8 mouse cellular contexts compared by ENCODE assay signal in the genomic region with DNA sequence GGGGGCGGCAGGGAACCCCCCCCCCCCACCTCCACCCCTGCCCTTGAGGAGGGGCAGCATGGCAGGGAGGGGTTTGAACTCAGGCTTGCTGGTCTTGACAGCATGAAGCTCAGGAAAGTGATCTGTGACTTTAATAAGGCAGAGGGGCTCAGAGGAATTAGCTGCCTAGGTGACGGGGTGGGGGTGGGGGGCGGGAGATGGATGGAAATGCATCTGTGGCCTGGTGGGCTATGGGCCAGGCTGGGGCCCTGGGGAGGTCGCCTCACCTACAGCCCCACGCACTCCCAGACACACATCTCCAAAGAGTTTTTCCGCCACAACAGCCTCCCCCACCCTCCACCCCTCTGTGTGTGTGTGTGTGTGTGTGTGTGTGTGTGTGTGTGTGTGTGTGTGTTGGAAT.
DNase-seq lines count a peak whose midpoint lies in the region; ATAC-seq lines count a peak whose summit lies in the region.

No protein-coding gene starts in this region.

- H3K36me3 ChIP-seq in heart, embryonic 15.5 days = no peaks in the 10 kb centered on the region
- 0 out of 2 replicates have a peak, but pooled peaks cover 7% of the 10 kb centered on the region for H3K36me3 ChIP-seq in embryonic facial prominence, embryonic 13.5 days
- H3K36me3 ChIP-seq in hindbrain, embryonic 14.5 days (replicated peaks; ENCODE audit: control insufficient read depth, insufficient read depth) = no peaks in the 10 kb centered on the region
- no peaks in the 10 kb centered on the region for H3K36me3 ChIP-seq in midbrain, embryonic 15.5 days (replicated peaks)

- H3K9ac ChIP-seq in heart, embryonic 15.5 days = no peak overlapping the region
- H3K9ac ChIP-seq in embryonic facial prominence, embryonic 13.5 days = no peak overlapping the region
- H3K9ac ChIP-seq in hindbrain, embryonic 14.5 days = peak overlapping the region; percentile 6
- peak overlapping the region; percentile 13; the same call in 1 of the 2 replicates for H3K9ac ChIP-seq in midbrain, embryonic 15.5 days

- no peak for ATAC-seq in heart, embryonic 15.5 days (replicated peaks; ENCODE audit: insufficient number of reproducible peaks, insufficient read depth, low FRiP score, low read depth)
- ATAC-seq in embryonic facial prominence, embryonic 13.5 days (ENCODE audit: insufficient number of reproducible peaks, insufficient read depth, low FRiP score, low TSS enrichment, low read depth) = peak; percentile 40; the same call in 1 of the 2 replicates
- ATAC-seq in hindbrain, embryonic 14.5 days (ENCODE audit: low FRiP score) = no peak; the same call in 1 of the 2 replicates
- peak; percentile 28 for ATAC-seq in midbrain, embryonic 15.5 days (replicated peaks)

- peak overlapping the region; percentile 75 for H3K27ac ChIP-seq in heart, embryonic 15.5 days
- H3K27ac ChIP-seq in embryonic facial prominence, embryonic 13.5 days = peak overlapping the region; percentile 81
- H3K27ac ChIP-seq in hindbrain, embryonic 14.5 days = peak overlapping the region; percentile 71
- peak overlapping the region; percentile 76 for H3K27ac ChIP-seq in midbrain, embryonic 15.5 days

- intact Hi-C loops in heart, postnatal 14 days (cut with DNase I) = no loop called here

- no peaks in the 10 kb centered on the region for H3K9me3 ChIP-seq in heart, embryonic 15.5 days (replicated peaks)
- H3K9me3 ChIP-seq in embryonic facial prominence, embryonic 13.5 days = no peaks in the 10 kb centered on the region
- no peaks in the 10 kb centered on the region for H3K9me3 ChIP-seq in hindbrain, embryonic 14.5 days (ENCODE audit: control insufficient read depth, low read length)
- H3K9me3 ChIP-seq in midbrain, embryonic 15.5 days = no peaks in the 10 kb centered on the region

- H3K4me2 ChIP-seq in heart, embryonic 15.5 days = peak overlapping the region; percentile 54
- peak overlapping the region; percentile 48 for H3K4me2 ChIP-seq in embryonic facial prominence, embryonic 13.5 days
- H3K4me2 ChIP-seq in hindbrain, embryonic 14.5 days (replicated peaks) = peak overlapping the region; percentile 36
- H3K4me2 ChIP-seq in midbrain, embryonic 15.5 days = peak overlapping the region; percentile 28

- H3K27me3 ChIP-seq in heart, embryonic 15.5 days = no peaks in the 10 kb centered on the region
- H3K27me3 ChIP-seq in embryonic facial prominence, embryonic 13.5 days = no peaks in the 10 kb centered on the region
- H3K27me3 ChIP-seq in hindbrain, embryonic 14.5 days (ENCODE audit: control insufficient read depth, insufficient read depth, low read length) = no peaks in the 10 kb centered on the region
- no peaks in the 10 kb centered on the region for H3K27me3 ChIP-seq in midbrain, embryonic 15.5 days (replicated peaks)

- peaks cover 54% of the 10 kb centered on the region for H3K4me1 ChIP-seq in heart, embryonic 15.5 days (replicated peaks)
- peaks cover 64% of the 10 kb centered on the region for H3K4me1 ChIP-seq in embryonic facial prominence, embryonic 13.5 days
- peaks cover 64% of the 10 kb centered on the region for H3K4me1 ChIP-seq in hindbrain, embryonic 14.5 days (replicated peaks; ENCODE audit: control insufficient read depth, insufficient read depth, low read length)
- H3K4me1 ChIP-seq in midbrain, embryonic 15.5 days = peaks cover 60% of the 10 kb centered on the region

- no peak for DNase-seq in heart, postnatal 14 days
- DNase-seq in hindbrain, embryonic 14.5 days (ENCODE audit: low spot score) = no peak
- no peak for DNase-seq in T-cell, adult 2 months (ENCODE audit: low spot score)
- no peak for DNase-seq in c-Kit-positive CD71-positive TER-119-positive erythroid progenitor cells, embryonic 14.5 days (ENCODE audit: low spot score)
- DNase-seq in retina, embryonic 14.5 days (ENCODE audit: low spot score) = no peak

- peak overlapping the region; percentile 19; the same call in 1 of the 2 replicates for H3K4me3 ChIP-seq in heart, embryonic 15.5 days
- 0 out of 2 replicates have a peak overlapping the region, but pooled peaks have one; percentile 4 for H3K4me3 ChIP-seq in embryonic facial prominence, embryonic 13.5 days
- no peak overlapping the region for H3K4me3 ChIP-seq in hindbrain, embryonic 14.5 days (replicated peaks; ENCODE audit: low read length)
- H3K4me3 ChIP-seq in midbrain, embryonic 15.5 days = no peak overlapping the region

- WGBS in heart, embryonic 15.5 days = 47% methylated on average over 6 of the region's 6 CpGs
- WGBS in embryonic facial prominence, embryonic 13.5 days = 11% methylated on average over 6 of the region's 6 CpGs
- WGBS in hindbrain, embryonic 14.5 days = 9% methylated on average over 6 of the region's 6 CpGs
- WGBS in midbrain, embryonic 15.5 days = 5% methylated on average over 6 of the region's 6 CpGs

Comparison
In these comparisons a context has a peak if more than half of its experiments do, and no peak if none do; other contexts are left out.
1. ATAC-seq: peak in embryonic facial prominence, embryonic 13.5 days (single experiment) and midbrain, embryonic 15.5 days (single experiment); none in heart, embryonic 15.5 days (single experiment) and hindbrain, embryonic 14.5 days (single experiment).
2. H3K4me3 ChIP-seq: peak in heart, embryonic 15.5 days (single experiment) and embryonic facial prominence, embryonic 13.5 days (single experiment); none in hindbrain, embryonic 14.5 days (single experiment) and midbrain, embryonic 15.5 days (single experiment).
3. H3K9ac ChIP-seq: peak in hindbrain, embryonic 14.5 days (single experiment) and midbrain, embryonic 15.5 days (single experiment); none in heart, embryonic 15.5 days (single experiment) and embryonic facial prominence, embryonic 13.5 days (single experiment).
4. Peak in every context shown above with its lines, with median percentiles within 50 percentile points of each other: H3K27ac ChIP-seq and H3K4me2 ChIP-seq.